Mouse (Mus musculus) MEL (cell line): ENCODE measurements around the gene Vat1.

ENCODE experiments used
- CTCF ChIP-seq, 3 experiments: IDR thresholded peaks in 2 of 3; conservative IDR thresholded peaks in 1 of 3; 2 replicates each; pipeline ENCODE4 v1.5.1; 2011 to 2012; ENCODE audit warnings: low read length in 3 of 3, low read depth in 2 of 3, mild to moderate bottlenecking in 2 of 3, improper control_type of control experiment in 1 of 3, inconsistent platforms in 1 of 3, mixed read lengths in 1 of 3, moderate library complexity in 1 of 3; ENCODE audit not compliant: control insufficient read depth in 1 of 3, insufficient read depth in 1 of 3, poor library complexity in 1 of 3, severe bottlenecking in 1 of 3
- MYC ChIP-seq: IDR thresholded peaks from 2 replicates; pipeline ENCODE4 v1.6.1; 2011; ENCODE audit warnings: low read depth, mild to moderate bottlenecking, low read length, improper control_type of control experiment, moderate library complexity
- POLR2A ChIP-seq, 2 experiments: IDR thresholded peaks; 2 replicates each; pipeline ENCODE4 v1.6.1; 2011 to 2012; ENCODE audit warnings: low read length in 2 of 2, mild to moderate bottlenecking in 2 of 2, control low read depth in 1 of 2, improper control_type of control experiment in 1 of 2, low read depth in 1 of 2, moderate library complexity in 1 of 2; ENCODE audit not compliant: control insufficient read depth in 1 of 2, insufficient read depth in 1 of 2, poor library complexity in 1 of 2
- TBP ChIP-seq: IDR thresholded peaks from 2 replicates; pipeline ENCODE4 v1.8.0; 2011; ENCODE audit warnings: low read depth, low read length, improper control_type of control experiment
- ZC3H11A ChIP-seq: IDR thresholded peaks from 2 replicates; pipeline ENCODE4 v1.6.1; 2012; ENCODE audit warnings: low read depth, mild to moderate bottlenecking, inconsistent platforms, low read length, improper control_type of control experiment

GRCm38 (mm10) chr11:101479171-101479635 lies 13.2 kb upstream of the Vat1 start:
- TF ChIP-seq CTCF (IDR thresholded peaks at IDR 0.05 in 2 of 3, conservative IDR thresholded peaks at IDR 0.05 in 1 of 3; ENCODE audit: control insufficient read depth in 1 of 3, insufficient read depth in 1 of 3, low read depth in 2 of 3, low read length in 3 of 3, poor library complexity in 1 of 3, severe bottlenecking in 1 of 3): no peak
- no peak for TF ChIP-seq ZC3H11A
- TF ChIP-seq POLR2A (IDR thresholded peaks at IDR 0.05; ENCODE audit: control insufficient read depth in 1 of 2, insufficient read depth in 1 of 2, low read depth in 1 of 2, low read length in 2 of 2, poor library complexity in 1 of 2): no peak
- no peak for TF ChIP-seq TBP
- TF ChIP-seq MYC: no peak
